Mouse (Mus musculus): ENCODE results near the gene Cutal. TPM values are rescaled to one million over a fixed set of nuclear protein-coding genes. Genes with fewer than 3 reads are reported as not detected.
A peak's percentile ranks its signal among the peaks of the same experiment; 100 is the strongest.

Cutal gene
- polyA plus RNA-seq, 1 experiment from 2014 or later, result 0.75 TPM

- Histone ChIP-seq H3K4me3 (no peak overlapping the region), H3K27ac (no peak overlapping the region), H3K9me3 (no peaks in the 10 kb centered on the region), H3K9ac (no peak overlapping the region), H3K27me3 (no peaks in the 10 kb centered on the region), H3K4me2 (no peak overlapping the region), H3K4me1 (peaks cover 21% of the 10 kb centered on the region), H3K36me3 (no peaks in the 10 kb centered on the region; the same call in 1 of the 2 replicates)
- WGBS, result 52% methylated on average over 6 of the region's 6 CpGs
- no peak for ATAC-seq (ENCODE audit: borderline replicate concordance, extremely low read depth, low FRiP score, low TSS enrichment)
Measured at GRCm38 (mm10) chr2:34906426-34906825, 32.2 kb downstream of the Cutal start.

DNA sequence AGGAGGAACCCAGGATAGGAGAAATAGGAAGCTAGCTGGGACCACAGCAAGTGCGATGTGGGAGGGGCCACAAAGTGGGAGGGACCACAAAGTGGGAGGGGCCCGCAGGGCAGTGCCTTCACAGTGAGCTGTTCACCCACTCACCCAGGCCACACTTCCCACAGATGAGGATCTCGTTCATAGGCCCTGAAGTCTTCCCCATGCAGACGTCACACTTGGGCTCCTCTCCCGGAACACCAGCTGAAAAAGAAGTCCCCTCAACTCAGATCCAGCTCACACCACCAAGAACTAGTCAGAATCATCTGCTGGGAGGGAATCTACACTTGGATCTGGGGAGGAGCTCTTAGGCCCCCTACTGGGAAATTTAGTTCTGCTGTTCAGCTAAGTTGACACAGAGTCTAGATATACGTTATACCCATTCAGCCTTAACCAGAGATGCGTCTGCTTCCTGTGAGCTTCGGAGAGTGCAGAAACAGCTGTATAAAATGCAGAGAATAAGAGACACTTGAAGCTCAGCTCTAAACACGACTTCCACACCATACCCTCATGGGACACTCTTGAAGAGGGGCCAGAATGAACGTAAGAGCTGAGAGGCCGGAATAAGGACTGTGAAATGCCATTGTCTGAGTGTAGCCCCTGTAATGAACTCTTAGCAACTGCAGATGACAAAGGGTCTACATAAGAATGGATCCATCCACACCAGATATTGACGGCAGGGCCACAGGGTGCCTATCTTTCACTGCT, 32.8 kb downstream of the Cutal start:
- Histone ChIP-seq H3K36me3 (no peaks in the 10 kb centered on the region; the same call in 1 of the 2 replicates), H3K27ac (no peak overlapping the region), H3K4me3 (no peak overlapping the region), H3K9ac (no peak overlapping the region), H3K4me1 (peaks cover 21% of the 10 kb centered on the region), H3K9me3 (no peaks in the 10 kb centered on the region), H3K27me3 (0 out of 2 replicates have a peak, but pooled peaks cover 4% of the 10 kb centered on the region), H3K4me2 (no peak overlapping the region)
- WGBS, result 48% methylated on average over 12 of the region's 12 CpGs
- no peak for ATAC-seq (ENCODE audit: borderline replicate concordance, extremely low read depth, low FRiP score, low TSS enrichment)

DNA sequence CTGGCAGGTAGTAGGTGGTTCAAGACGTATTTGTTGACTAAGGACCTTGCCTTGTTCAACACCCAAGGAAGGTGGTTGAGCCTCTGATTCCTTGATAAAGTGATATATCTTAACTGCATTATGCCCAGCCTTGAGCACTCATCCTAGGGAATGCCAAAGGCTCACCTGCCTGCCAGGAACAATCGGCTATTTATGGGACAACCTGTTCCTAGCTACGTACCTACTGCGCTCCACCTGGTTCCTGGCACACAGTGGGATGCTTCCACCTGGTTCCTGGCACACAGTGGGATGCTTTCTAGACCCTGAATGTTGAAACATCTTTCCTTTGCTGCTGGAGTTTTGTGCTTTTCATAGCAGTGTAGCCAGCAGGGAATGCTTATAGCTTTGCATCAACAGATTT, 35.5 kb downstream of the Cutal start:
- no peaks in the 10 kb centered on the region; the same call in 1 of the 2 replicates for H3K36me3 ChIP-seq
- no peak for ATAC-seq (ENCODE audit: borderline replicate concordance, extremely low read depth, low FRiP score, low TSS enrichment)
- H3K4me1 ChIP-seq, result peaks cover 19% of the 10 kb centered on the region
- peaks cover 18% of the 10 kb centered on the region for H3K27me3 ChIP-seq
- H3K4me3 ChIP-seq, result no peak overlapping the region
- H3K4me2 ChIP-seq, result no peak overlapping the region
- WGBS, result 86% methylated on average over 4 of the region's 4 CpGs
- H3K27ac ChIP-seq, result no peak overlapping the region
- H3K9ac ChIP-seq, result no peak overlapping the region
- no peaks in the 10 kb centered on the region for H3K9me3 ChIP-seq

GRCm38 (mm10) chr2:34911871-34912270, 37.7 kb downstream of the Cutal start:
- Histone ChIP-seq H3K9me3 (no peaks in the 10 kb centered on the region), H3K4me3 (no peak overlapping the region), H3K4me2 (no peak overlapping the region), H3K36me3 (no peaks in the 10 kb centered on the region; the same call in 1 of the 2 replicates), H3K9ac (no peak overlapping the region), H3K4me1 (peaks cover 24% of the 10 kb centered on the region), H3K27ac (no peak overlapping the region), H3K27me3 (peaks cover 18% of the 10 kb centered on the region)
- no peak for ATAC-seq (ENCODE audit: borderline replicate concordance, extremely low read depth, low FRiP score, low TSS enrichment)
- WGBS, result 75% methylated on average over 5 of the region's 5 CpGs

- WGBS, result 38% methylated on average over 7 of the region's 7 CpGs
- H3K27ac ChIP-seq, result no peak overlapping the region
- no peak for ATAC-seq (ENCODE audit: borderline replicate concordance, extremely low read depth, low FRiP score, low TSS enrichment)
- no peaks in the 10 kb centered on the region; the same call in 1 of the 2 replicates for H3K36me3 ChIP-seq
- H3K4me3 ChIP-seq, result peak overlapping the region; percentile 62
- H3K9ac ChIP-seq, result 0 out of 2 replicates have a peak overlapping the region, but pooled peaks have one; percentile 54
- H3K27me3 ChIP-seq, result peaks cover 18% of the 10 kb centered on the region
- H3K4me1 ChIP-seq, result peaks cover 24% of the 10 kb centered on the region
- no peaks in the 10 kb centered on the region for H3K9me3 ChIP-seq
- H3K4me2 ChIP-seq, result peak overlapping the region; percentile 97
Measured at GRCm38 (mm10) chr2:34912613-34913012, 38.4 kb downstream of the Cutal start.

GRCm38 (mm10) chr2:34913218-34914068, 39.2 kb downstream of the Cutal start, which contains the start of gene Phf19:
Phf19 (minus strand) TSS chr2:34914026.
- Histone ChIP-seq H3K9me3 (no peaks in the 10 kb centered on the region), H3K4me1 (peaks cover 24% of the 10 kb centered on the region), H3K4me2 (peak within 1 kb of the TSS; percentile 97), H3K36me3 (no peaks in the 10 kb centered on the region; the same call in 1 of the 2 replicates), H3K4me3 (peak within 1 kb of the TSS; percentile 62), H3K9ac (peak within 1 kb of the TSS; percentile 54), H3K27me3 (peaks cover 18% of the 10 kb centered on the region), H3K27ac (peak within 1 kb of the TSS; percentile 18; the same call in 1 of the 2 replicates)
- WGBS, result under 1% methylated on average over 64 of the region's 64 CpGs
- peak; percentile 43; the same call in 1 of the 2 replicates for ATAC-seq (ENCODE audit: borderline replicate concordance, extremely low read depth, low FRiP score, low TSS enrichment)

- WGBS, result 1% methylated on average over 37 of the region's 50 CpGs
- no peaks in the 10 kb centered on the region; the same call in 1 of the 2 replicates for H3K36me3 ChIP-seq
- no peaks in the 10 kb centered on the region for H3K9me3 ChIP-seq
- H3K27me3 ChIP-seq, result peaks cover 18% of the 10 kb centered on the region
- peak overlapping the region; percentile 97 for H3K4me2 ChIP-seq
- peaks cover 24% of the 10 kb centered on the region for H3K4me1 ChIP-seq
- H3K9ac ChIP-seq, result peak overlapping the region; percentile 54
- H3K27ac ChIP-seq, result no peak overlapping the region
- ATAC-seq (ENCODE audit: borderline replicate concordance, extremely low read depth, low FRiP score, low TSS enrichment), result peak; percentile 53; the same call in 1 of the 2 replicates
- peak overlapping the region; percentile 62 for H3K4me3 ChIP-seq
Measured at GRCm38 (mm10) chr2:34914069-34914822, 40.0 kb downstream of the Cutal start.

- peak overlapping the region; percentile 18; the same call in 1 of the 2 replicates for H3K27ac ChIP-seq
- no peaks in the 10 kb centered on the region; the same call in 1 of the 2 replicates for H3K36me3 ChIP-seq
- peaks cover 24% of the 10 kb centered on the region for H3K4me1 ChIP-seq
- 16% methylated on average over 2 of the region's 2 CpGs for WGBS
- H3K27me3 ChIP-seq, result peaks cover 18% of the 10 kb centered on the region
- no peaks in the 10 kb centered on the region for H3K9me3 ChIP-seq
- peak overlapping the region; percentile 97 for H3K4me2 ChIP-seq
- ATAC-seq (ENCODE audit: borderline replicate concordance, extremely low read depth, low FRiP score, low TSS enrichment), result no peak
- H3K9ac ChIP-seq, result no peak overlapping the region
- peak overlapping the region; percentile 62; the same call in 1 of the 2 replicates for H3K4me3 ChIP-seq
Measured at GRCm38 (mm10) chr2:34914823-34915082, 40.6 kb downstream of the Cutal start.

- Histone ChIP-seq H3K4me1 (peaks cover 24% of the 10 kb centered on the region), H3K36me3 (no peaks in the 10 kb centered on the region; the same call in 1 of the 2 replicates), H3K4me2 (peak overlapping the region; percentile 97), H3K27ac (peak overlapping the region; percentile 18; the same call in 1 of the 2 replicates), H3K9me3 (no peaks in the 10 kb centered on the region), H3K4me3 (no peak overlapping the region), H3K27me3 (peaks cover 18% of the 10 kb centered on the region), H3K9ac (no peak overlapping the region)
- 53% methylated on average over 2 of the region's 2 CpGs for WGBS
- ATAC-seq (ENCODE audit: borderline replicate concordance, extremely low read depth, low FRiP score, low TSS enrichment), result no peak
Measured at GRCm38 (mm10) chr2:34915103-34915502, 40.9 kb downstream of the Cutal start.

DNA sequence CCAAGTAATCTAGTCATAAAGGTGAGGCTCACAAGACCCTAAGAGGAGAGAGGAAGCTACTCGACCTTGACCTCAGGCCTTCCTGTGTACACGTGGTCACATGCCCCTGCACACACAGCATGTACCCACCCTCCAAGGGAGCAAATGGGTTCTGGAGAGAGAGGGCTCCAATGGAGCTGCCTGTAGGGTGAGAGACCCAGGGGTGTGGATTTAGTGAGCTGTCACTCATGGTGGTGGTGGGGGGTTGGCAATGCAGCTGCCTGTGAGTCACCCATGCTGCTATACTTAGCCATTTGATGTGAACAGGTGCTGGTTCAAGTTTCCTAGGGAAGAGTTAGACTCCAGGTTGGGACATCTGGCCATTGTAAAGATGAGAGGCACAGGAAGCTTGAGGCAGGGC, 45.9 kb downstream of the Cutal start:
- no peaks in the 10 kb centered on the region for H3K27me3 ChIP-seq
- no peaks in the 10 kb centered on the region for H3K36me3 ChIP-seq
- H3K4me2 ChIP-seq, result no peak overlapping the region
- H3K9ac ChIP-seq, result no peak overlapping the region
- WGBS, result 40% methylated on average over 2 of the region's 2 CpGs
- H3K27ac ChIP-seq, result no peak overlapping the region
- peaks cover 2% of the 10 kb centered on the region; the same call in 1 of the 2 replicates for H3K4me1 ChIP-seq
- H3K4me3 ChIP-seq, result no peak overlapping the region
- no peak for ATAC-seq (ENCODE audit: borderline replicate concordance, extremely low read depth, low FRiP score, low TSS enrichment)
- H3K9me3 ChIP-seq, result no peaks in the 10 kb centered on the region

GRCm38 (mm10) chr2:34922729-34923128, 48.5 kb downstream of the Cutal start:
- no peak overlapping the region for H3K4me2 ChIP-seq

More at GRCm38 (mm10) chr2:34922729-34923128, 48.5 kb downstream of the Cutal start:
- Histone ChIP-seq H3K36me3 (no peaks in the 10 kb centered on the region), H3K9me3 (no peaks in the 10 kb centered on the region), H3K27me3 (no peaks in the 10 kb centered on the region), H3K4me1 (no peaks in the 10 kb centered on the region), H3K4me3 (no peak overlapping the region), H3K27ac (no peak overlapping the region), H3K9ac (no peak overlapping the region)
- no peak for ATAC-seq (ENCODE audit: borderline replicate concordance, extremely low read depth, low FRiP score, low TSS enrichment)
- WGBS, result 2% methylated on average over 2 of the region's 2 CpGs

Data from lung, embryonic 15.5 days (tissue).